Mouse (Mus musculus): ENCODE data around the gene Mnat1. TPM values are rescaled to one million over a fixed set of nuclear protein-coding genes. Genes with fewer than 3 reads are reported as not detected.

Gene Mnat1
- 10 to 100 TPM; 11.9 to 13.0 TPM for total RNA-seq (2023)

GRCm38 (mm10) chr12:73123093-73124041, at the start of gene Mnat1:
Gene Mnat1 (plus strand): TSS chr12:73123717.

GRCm38 (mm10) chr12:73113196-73113595, 10.3 kb upstream of the Mnat1 start, which contains the start of gene Six4:
Gene Six4 (minus strand): TSS chr12:73113456.

GRCm38 (mm10) chr12:73286287-73287092, 163.0 kb downstream of the Mnat1 start, which contains the start of the genes Trmt5 and Slc38a6:
Gene Trmt5 (minus strand): TSS chr12:73286710.
Gene Slc38a6 (plus strand): TSS chr12:73286779.

Other genes with a start within 250 kb of the Mnat1 start
- not detected for gene Six6, start 183.8 kb upstream of the Mnat1 start, total RNA-seq (2023)
- not detected for gene 4930447C04Rik, start 182.9 kb upstream of the Mnat1 start, total RNA-seq (2023)
- gene Six1, start 69.8 kb upstream of the Mnat1 start, total RNA-seq (2023): not detected
- gene Six4, start 10.3 kb upstream of the Mnat1 start, total RNA-seq (2023): not detected
- 10 to 100 TPM in 1 of 2 experiments, 1 to 10 TPM in 1; 6.3 to 14.3 TPM for gene Trmt5, start 163.0 kb downstream of the Mnat1 start, total RNA-seq (2023)
- 10 to 100 TPM; 16.7 to 22.5 TPM for gene Slc38a6, start 163.1 kb downstream of the Mnat1 start, total RNA-seq (2023)

All from monocyte, adult 59 days (primary cell).